Mouse (Mus musculus): Measurements from ENCODE around the gene Map3k11. TPM values are rescaled to one million over a fixed set of nuclear protein-coding genes. Genes with fewer than 3 reads are reported as not detected.
A peak's percentile ranks its signal among the peaks of the same experiment; 100 is the strongest.

Map3k11 gene
- polyA plus RNA-seq, 1 experiment from 2014 or later = 36.0 TPM

DNA sequence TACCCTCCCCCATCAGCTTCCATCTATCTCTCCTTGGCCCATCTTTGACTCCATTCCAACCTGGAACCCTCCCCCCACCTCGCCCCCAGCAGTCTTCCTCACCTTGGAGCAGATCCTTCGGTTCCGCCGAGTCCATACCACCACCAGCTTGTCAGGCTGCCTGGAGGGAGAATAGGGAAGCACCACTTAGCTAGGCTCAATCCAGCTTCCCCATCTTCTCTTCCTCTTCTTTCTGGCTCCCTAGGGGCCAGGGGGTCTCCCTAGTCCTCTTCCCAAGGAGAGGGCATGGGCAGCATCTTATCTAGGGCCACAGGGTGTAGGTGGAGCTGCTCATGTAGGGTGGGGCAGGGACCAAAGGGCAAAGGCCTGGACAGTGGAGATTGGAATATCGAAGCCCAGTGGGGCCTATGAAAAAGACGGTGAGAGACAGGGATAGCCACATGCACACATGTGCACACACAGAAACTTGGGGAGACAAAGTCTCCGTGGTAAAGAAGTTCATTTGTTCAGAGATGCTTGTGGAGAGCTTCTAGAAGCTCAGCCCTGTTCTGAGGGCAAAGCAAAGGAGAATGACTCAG lies 34.4 kb downstream of the Map3k11 start:
- peaks cover 64% of the 10 kb centered on the region for H3K36me3 ChIP-seq
- H3K27ac ChIP-seq = peak overlapping the region; percentile 91; the same call in 1 of the 2 replicates
- H3K9me3 ChIP-seq = no peaks in the 10 kb centered on the region
- H3K27me3 ChIP-seq (ENCODE audit: insufficient read depth, poor library complexity, severe bottlenecking) = no peaks in the 10 kb centered on the region
- peak overlapping the region; percentile 97; the same call in 1 of the 2 replicates for H3K4me3 ChIP-seq
- no peak for DNase-seq (ENCODE audit: low spot score)
- WGBS = 89% methylated on average over 7 of the region's 7 CpGs
- H3K4me1 ChIP-seq = peaks cover 51% of the 10 kb centered on the region

DNA sequence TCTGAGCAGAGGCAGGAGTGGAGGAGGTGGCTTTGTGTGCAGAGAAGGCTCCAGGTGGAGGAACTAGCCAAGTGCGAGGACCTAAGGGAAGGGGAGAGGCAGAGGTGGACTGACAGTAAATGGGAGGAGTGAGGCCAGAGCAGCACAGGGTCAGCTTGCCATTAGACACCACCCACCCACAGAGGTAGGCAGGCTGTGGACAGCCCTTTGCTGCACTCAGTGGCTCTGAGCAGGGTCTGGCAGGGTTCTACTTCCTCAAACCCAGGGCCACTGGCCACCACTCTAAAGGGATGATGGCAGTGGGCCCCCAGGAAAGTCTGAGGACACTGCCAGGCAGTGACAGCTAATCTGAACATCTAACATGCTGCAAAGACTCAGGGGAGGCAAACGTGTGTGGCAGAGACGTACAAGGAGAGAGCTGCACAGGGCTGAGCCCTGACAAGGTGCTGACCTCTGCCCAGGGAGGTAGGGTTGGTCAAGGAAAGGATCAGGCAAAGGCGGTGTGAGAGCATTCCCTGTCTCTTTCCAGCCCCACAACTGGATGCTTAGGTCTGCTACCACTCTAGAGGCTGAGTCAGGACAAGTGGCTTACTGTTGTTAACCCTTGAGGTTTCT lies 35.5 kb downstream of the Map3k11 start:
- Histone ChIP-seq H3K9me3 (no peaks in the 10 kb centered on the region), H3K27me3 (ENCODE audit: insufficient read depth, poor library complexity, severe bottlenecking) (no peaks in the 10 kb centered on the region), H3K4me3 (peak overlapping the region; percentile 97), H3K27ac (peak overlapping the region; percentile 91), H3K4me1 (peaks cover 58% of the 10 kb centered on the region), H3K36me3 (peaks cover 53% of the 10 kb centered on the region)
- 40% methylated on average over 4 of the region's 4 CpGs for WGBS
- no peak for DNase-seq (ENCODE audit: low spot score)

DNA sequence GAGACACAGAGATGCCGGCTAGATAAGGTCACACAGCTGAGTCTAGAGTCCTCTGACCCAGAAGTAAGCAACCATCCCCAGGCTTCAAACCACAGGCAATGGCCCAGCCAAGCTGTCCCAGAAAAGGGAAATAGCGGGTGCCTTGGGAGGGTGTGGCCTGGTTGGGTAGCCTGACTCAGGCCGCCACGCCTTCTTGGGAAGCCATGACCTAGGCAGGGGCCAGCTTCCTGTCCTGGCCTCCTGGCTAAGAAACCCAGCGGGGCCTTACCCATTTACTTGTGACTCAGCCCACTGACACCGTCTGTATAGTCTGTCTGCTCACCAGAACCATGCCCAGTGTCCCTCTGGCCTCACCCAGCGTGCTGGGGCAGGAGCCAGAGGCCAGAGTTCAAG lies 36.0 kb downstream of the Map3k11 start:
- peak overlapping the region; percentile 97 for H3K4me3 ChIP-seq
- H3K27me3 ChIP-seq (ENCODE audit: insufficient read depth, poor library complexity, severe bottlenecking) = no peaks in the 10 kb centered on the region
- H3K4me1 ChIP-seq = peaks cover 59% of the 10 kb centered on the region
- H3K36me3 ChIP-seq = peaks cover 48% of the 10 kb centered on the region
- DNase-seq (ENCODE audit: low spot score) = peak; percentile 85
- WGBS = 28% methylated on average over 7 of the region's 7 CpGs
- peak overlapping the region; percentile 91 for H3K27ac ChIP-seq
- no peaks in the 10 kb centered on the region for H3K9me3 ChIP-seq

DNA sequence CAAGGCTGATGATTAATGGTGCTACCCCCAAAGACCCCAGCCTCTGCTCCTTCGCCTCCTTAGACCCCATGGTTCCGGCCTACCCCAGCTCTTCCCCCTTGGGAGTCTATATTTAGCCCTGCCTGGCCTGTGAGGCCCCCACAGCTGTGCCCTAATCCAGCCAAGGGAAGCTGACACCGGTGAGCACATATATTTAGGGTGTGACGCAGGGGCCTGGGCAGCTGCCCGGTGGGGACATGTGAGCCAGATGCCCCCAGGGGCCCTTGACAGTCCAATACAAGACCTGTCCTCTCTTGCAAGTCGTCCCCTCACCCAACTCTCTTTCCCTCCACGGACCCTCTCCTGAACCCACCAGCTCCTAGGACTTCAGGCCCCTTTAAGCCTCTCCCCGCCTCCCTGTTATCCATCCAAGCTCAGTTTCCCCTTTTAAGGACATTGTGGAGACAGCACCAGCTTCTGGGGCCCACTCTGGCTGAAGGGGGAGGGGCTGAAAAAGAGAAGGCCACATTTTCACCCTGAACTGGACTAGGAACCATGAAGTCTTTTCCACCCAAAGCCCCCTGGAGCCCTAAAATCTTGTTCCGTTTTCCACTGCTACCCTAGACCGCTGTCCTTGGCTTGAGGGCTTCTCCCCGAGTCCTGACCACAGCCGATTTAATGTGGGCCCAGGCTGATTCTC lies 36.6 kb downstream of the Map3k11 start:
- Histone ChIP-seq H3K4me1 (peaks cover 65% of the 10 kb centered on the region), H3K36me3 (peaks cover 45% of the 10 kb centered on the region)
- WGBS = 31% methylated on average over 12 of the region's 12 CpGs

DNA sequence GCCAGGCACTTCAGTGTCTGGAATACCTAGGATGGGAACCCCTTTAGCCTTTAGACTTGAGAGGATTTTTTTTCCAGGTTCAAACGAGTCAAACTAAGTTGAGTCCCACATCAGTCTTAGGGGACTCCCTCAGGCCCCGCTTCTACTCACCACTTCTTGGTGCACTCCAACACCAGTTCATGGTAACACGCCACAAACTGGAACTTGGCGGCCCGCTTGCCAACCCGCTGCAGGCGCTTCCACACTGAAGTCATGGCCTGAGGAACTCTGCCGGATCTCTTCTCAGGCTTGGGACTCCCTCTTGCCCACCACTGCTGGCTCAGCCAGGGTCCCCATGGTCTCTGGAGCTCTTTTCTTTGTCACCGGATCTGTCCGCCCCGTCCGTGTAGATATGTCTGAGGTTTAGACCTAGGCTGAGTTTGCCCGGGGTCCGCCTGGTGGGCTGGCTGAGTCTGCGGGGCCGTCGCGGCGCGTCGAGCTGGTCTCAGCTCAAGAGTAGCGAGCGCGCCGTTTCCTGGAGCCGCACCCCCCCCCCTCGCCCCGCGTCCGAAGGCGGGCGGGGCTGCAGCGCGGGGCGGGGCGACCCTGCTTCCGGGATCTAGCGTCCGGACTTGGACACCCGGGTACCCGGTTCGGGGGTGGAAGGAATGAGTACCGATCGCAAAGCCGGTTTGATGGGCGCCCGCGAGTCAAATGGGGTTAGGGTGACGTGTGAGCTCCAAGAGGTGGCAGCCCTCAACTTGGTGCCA lies 37.4 kb downstream of the Map3k11 start, which contains the start of gene Ehbp1l1:
Gene Ehbp1l1 (minus strand): TSS at position 551 of the 749 bp plus-strand sequence.
- peak within 1 kb of the TSS; percentile 91 for H3K27ac ChIP-seq
- no peaks in the 10 kb centered on the region for H3K27me3 ChIP-seq (ENCODE audit: insufficient read depth, poor library complexity, severe bottlenecking)
- peak within 1 kb of the TSS; percentile 97 for H3K4me3 ChIP-seq
- H3K4me1 ChIP-seq = peaks cover 73% of the 10 kb centered on the region
- peaks cover 41% of the 10 kb centered on the region for H3K36me3 ChIP-seq
- 5% methylated on average over 49 of the region's 49 CpGs for WGBS
- DNase-seq (ENCODE audit: low spot score) = peak; percentile 89
- no peaks in the 10 kb centered on the region for H3K9me3 ChIP-seq

More for the DNA sequence above, 36.6 kb downstream of the Map3k11 start:
- Histone ChIP-seq H3K9me3 (no peaks in the 10 kb centered on the region), H3K27me3 (ENCODE audit: insufficient read depth, poor library complexity, severe bottlenecking) (no peaks in the 10 kb centered on the region), H3K4me3 (peak overlapping the region; percentile 97), H3K27ac (peak overlapping the region; percentile 91)
- DNase-seq (ENCODE audit: low spot score) = peak; percentile 89

DNA sequence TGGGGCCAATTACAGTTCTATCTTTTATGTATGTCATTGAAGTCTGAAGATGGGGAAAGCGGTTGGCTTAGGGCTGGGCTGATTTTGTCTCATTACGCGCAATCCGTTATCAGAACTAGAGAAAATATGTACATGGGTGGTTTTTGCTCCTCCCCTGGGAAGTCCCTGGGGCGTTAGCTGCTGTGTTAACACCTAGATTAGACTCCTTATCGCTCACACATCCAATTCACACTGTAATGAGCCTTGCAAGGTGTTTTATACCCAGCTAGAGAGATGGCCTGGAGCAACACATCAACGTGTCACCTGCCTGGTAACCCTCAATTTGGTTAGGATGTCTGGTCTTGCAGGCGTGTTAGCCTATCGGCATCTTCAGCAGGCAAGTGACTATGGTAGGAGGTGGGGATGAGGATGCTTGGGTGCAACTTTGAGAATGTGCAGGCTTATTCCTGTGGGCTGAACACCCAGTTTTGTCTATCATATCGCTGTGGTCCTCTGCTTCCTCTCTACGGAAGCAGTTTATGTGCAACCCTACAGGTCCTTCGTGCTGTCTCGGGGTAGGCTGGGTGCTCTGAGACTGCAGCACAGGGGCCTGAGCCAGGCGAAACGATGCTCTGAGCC lies 38.5 kb downstream of the Map3k11 start:
- Histone ChIP-seq H3K27ac (peak overlapping the region; percentile 91; the same call in 1 of the 2 replicates), H3K36me3 (peaks cover 30% of the 10 kb centered on the region), H3K9me3 (no peaks in the 10 kb centered on the region), H3K4me3 (peak overlapping the region; percentile 97), H3K27me3 (ENCODE audit: insufficient read depth, poor library complexity, severe bottlenecking) (no peaks in the 10 kb centered on the region), H3K4me1 (peaks cover 80% of the 10 kb centered on the region)
- 66% methylated on average over 15 of the region's 15 CpGs for WGBS
- no peak for DNase-seq (ENCODE audit: low spot score)

DNA sequence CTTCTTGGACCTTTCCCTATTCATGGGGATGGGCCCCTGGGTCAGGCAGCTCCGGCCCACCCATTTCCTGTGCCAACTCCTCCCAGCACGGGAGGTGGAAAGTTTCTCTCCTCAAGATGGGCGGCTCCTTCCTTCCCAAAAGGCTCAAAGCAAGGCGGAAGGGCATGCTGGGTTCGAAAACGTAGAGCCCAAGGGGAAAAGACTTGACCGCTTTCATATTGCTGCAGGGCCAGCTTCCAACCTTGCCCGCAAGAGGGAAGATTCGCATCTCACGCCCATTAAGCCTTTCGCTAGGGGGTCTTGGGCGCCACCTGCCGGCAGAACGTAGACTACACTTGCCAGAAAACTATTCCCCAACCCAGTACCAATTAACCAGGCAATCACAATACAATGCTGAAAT lies 39.2 kb downstream of the Map3k11 start:
- 3% methylated on average over 14 of the region's 14 CpGs for WGBS
- Histone ChIP-seq H3K4me1 (peaks cover 77% of the 10 kb centered on the region), H3K27me3 (ENCODE audit: insufficient read depth, poor library complexity, severe bottlenecking) (no peaks in the 10 kb centered on the region), H3K9me3 (no peaks in the 10 kb centered on the region), H3K4me3 (peak overlapping the region; percentile 97), H3K27ac (peak overlapping the region; percentile 91; the same call in 1 of the 2 replicates), H3K36me3 (peaks cover 24% of the 10 kb centered on the region)
- peak; percentile 92 for DNase-seq (ENCODE audit: low spot score)

DNA sequence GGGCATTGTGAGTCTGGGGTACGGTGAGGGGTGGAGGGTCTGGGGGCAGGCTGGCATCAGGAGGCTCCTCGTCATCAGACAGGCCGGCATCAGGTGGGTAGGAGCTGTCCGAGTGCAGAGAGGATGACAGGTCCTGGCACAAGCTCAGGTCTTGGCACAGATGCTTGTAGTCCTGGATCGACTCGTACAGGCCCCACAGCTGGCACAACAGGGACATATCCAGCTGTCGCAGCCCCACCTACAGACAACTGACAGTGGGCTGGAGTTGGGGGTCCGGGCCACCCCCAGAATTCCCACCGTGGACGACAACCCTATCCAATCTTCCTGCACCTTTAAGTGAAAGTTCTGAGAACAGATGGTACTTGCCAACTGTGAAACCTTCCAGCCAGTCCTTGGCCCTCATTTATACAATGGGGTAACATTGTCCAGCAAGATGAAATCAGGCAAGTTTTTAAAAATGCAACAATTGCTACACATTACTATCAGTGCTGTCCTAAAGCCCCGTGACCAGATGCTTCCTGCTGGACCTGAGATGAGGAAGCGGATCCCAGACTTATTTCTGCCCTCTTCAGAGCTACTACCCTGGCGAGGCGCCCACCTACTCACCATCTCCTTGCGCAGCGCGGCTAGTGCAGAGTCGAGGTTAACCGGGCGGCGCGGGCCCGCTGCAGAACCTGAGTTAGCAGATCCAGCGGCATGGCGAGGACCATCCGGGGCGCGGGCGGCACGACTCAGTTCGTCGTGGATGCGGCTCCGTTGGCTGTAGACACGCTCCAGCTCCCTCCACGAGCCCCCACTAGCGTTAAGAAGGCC lies 40.3 kb downstream of the Map3k11 start:
- peak; percentile 86 for DNase-seq (ENCODE audit: low spot score)
- peak overlapping the region; percentile 98 for H3K27ac ChIP-seq
- no peaks in the 10 kb centered on the region for H3K27me3 ChIP-seq (ENCODE audit: insufficient read depth, poor library complexity, severe bottlenecking)
- WGBS = 13% methylated on average over 37 of the region's 37 CpGs
- peaks cover 13% of the 10 kb centered on the region for H3K36me3 ChIP-seq
- peak overlapping the region; percentile 97 for H3K4me3 ChIP-seq
- no peaks in the 10 kb centered on the region for H3K9me3 ChIP-seq
- peaks cover 72% of the 10 kb centered on the region for H3K4me1 ChIP-seq

DNA sequence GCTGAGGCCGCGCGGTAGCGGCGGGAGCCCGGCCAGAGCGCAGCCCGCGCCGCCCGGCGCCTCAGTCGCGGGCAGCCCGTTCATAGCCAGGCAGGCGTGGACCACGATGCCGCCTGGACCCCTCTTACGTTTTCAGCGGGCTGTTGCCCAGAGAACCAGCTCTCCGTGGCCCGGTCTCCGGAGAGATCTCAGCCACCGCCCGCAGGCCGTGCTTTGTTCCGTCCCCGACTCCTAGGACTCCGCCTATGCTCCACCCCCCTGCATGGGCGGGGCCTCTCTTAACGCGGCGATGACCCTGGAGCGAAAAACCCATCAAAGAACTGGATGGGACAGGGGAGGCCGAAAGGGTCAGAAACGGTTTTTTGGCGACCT lies 40.9 kb downstream of the Map3k11 start, which contains the start of gene Fam89b:
Gene Fam89b (minus strand): TSS at position 210 of the 372 bp plus-strand sequence.
- Histone ChIP-seq H3K4me3 (peak within 1 kb of the TSS; percentile 97), H3K36me3 (peaks cover 8% of the 10 kb centered on the region), H3K27me3 (ENCODE audit: insufficient read depth, poor library complexity, severe bottlenecking) (no peaks in the 10 kb centered on the region), H3K27ac (peak within 1 kb of the TSS; percentile 98), H3K9me3 (no peaks in the 10 kb centered on the region), H3K4me1 (peaks cover 66% of the 10 kb centered on the region)
- DNase-seq (ENCODE audit: low spot score) = peak; percentile 95
- WGBS = under 1% methylated on average over 37 of the region's 37 CpGs

DNA sequence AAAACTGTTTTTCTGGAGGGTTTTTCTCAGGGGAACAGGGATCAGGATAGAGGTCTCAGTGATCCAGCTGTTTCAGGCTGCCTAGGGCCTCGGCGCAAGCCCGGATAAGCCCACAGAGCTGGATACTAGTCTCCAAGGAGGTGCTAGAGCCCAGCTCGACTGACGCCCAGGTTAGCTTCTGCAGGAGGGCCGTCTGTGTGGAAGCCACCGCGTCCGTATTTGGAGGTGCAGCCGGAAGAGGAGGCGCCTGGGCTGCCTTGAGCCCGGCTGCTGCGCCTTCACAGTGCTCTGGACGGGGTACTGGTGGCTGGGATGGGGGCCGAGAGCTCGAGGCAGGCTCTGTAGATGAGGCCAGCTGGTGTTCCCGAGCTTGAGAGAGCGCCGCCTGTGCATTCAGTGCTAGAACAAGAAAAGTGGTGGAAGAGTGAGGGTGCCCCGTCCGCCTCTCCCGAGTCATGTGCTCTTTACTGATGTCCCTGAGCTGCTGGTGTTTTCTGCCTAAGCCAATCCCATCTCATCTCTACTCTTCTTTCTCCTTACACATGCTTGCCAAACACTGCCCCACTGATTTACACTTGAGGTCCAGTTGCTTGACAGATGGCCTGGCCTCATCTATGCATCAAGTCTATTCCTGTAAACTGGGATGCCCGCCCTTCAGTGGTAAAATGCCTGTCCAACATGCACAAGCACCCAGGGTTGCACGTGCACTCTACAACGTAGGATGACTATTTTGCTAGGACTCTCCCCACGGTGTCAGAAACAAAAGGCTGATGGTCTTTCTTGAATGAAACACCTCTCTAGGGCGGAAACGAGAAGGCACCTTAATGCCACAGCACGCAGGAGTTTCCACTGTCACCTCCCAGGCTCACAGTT lies 42.0 kb downstream of the Map3k11 start:
- H3K4me1 ChIP-seq = peaks cover 55% of the 10 kb centered on the region
- H3K4me3 ChIP-seq = peak overlapping the region; percentile 89
- H3K27me3 ChIP-seq (ENCODE audit: insufficient read depth, poor library complexity, severe bottlenecking) = 0 out of 2 replicates have a peak, but pooled peaks cover 6% of the 10 kb centered on the region
- no peak for DNase-seq (ENCODE audit: low spot score)
- H3K36me3 ChIP-seq = peaks cover 8% of the 10 kb centered on the region
- no peaks in the 10 kb centered on the region for H3K9me3 ChIP-seq
- H3K27ac ChIP-seq = peak overlapping the region; percentile 79
- 74% methylated on average over 29 of the region's 29 CpGs for WGBS
